ENCODE assay signal across 8 mouse cellular contexts in genomic region chr12:65172021-65172951, GRCm38 (mm10). TPM values are rescaled to one million over a fixed set of nuclear protein-coding genes. Genes with fewer than 3 reads are reported as not detected.
DNase-seq lines count a peak whose midpoint lies in the region; ATAC-seq and TF ChIP-seq lines count a peak whose summit lies in the region.

Mis18bp1 (minus strand) TSS chr12:65172604.

- H3K36me3 ChIP-seq in C2C12 (ENCODE audit: control insufficient read depth, insufficient read depth) = no peaks in the 10 kb centered on the region
- peaks cover 22% of the 10 kb centered on the region for H3K36me3 ChIP-seq in erythroblast, embryonic 14.5 days (ENCODE audit: control insufficient read depth)
- no peaks in the 10 kb centered on the region for H3K36me3 ChIP-seq in heart, embryonic 11.5 days (ENCODE audit: control insufficient read depth, insufficient read depth, low read length)
- 0 out of 2 replicates have a peak, but pooled peaks cover 4% of the 10 kb centered on the region for H3K36me3 ChIP-seq in kidney, embryonic 16.5 days (ENCODE audit: insufficient read depth, low read length)
- no peaks in the 10 kb centered on the region for H3K36me3 ChIP-seq in liver, adult 2 months (ENCODE audit: control insufficient read depth, insufficient read depth, low read length)
- no peaks in the 10 kb centered on the region for H3K36me3 ChIP-seq in myocyte (ENCODE audit: control insufficient read depth, insufficient read depth)
- H3K36me3 ChIP-seq in splenic B cell, adult 2 months (ENCODE audit: control insufficient read depth, insufficient read depth, low read length, poor library complexity, severe bottlenecking) = no peaks in the 10 kb centered on the region

- H3ac ChIP-seq in C2C12 (ENCODE audit: control insufficient read depth, insufficient read length, low read depth) (peak within 1 kb of the TSS; percentile 79), myocyte (ENCODE audit: control insufficient read depth, insufficient read length) (peak within 1 kb of the TSS; percentile 65)

- H3K9ac ChIP-seq in heart, embryonic 11.5 days (ENCODE audit: low read depth, low read length) = peak within 1 kb of the TSS; percentile 89
- peak within 1 kb of the TSS; percentile 83 for H3K9ac ChIP-seq in kidney, embryonic 16.5 days (replicated peaks; ENCODE audit: low read length)
- peak within 1 kb of the TSS; percentile 89 for H3K9ac ChIP-seq in liver, adult 2 months (ENCODE audit: low read depth, low read length)

- no peaks in the 10 kb centered on the region for H3K9me3 ChIP-seq in erythroblast, embryonic 14.5 days (ENCODE audit: control insufficient read depth, low read length)
- no peaks in the 10 kb centered on the region for H3K9me3 ChIP-seq in heart, embryonic 11.5 days (replicated peaks; ENCODE audit: control insufficient read depth, low read length)
- H3K9me3 ChIP-seq in kidney, embryonic 16.5 days (ENCODE audit: low read length) = no peaks in the 10 kb centered on the region

- H3K4me2 ChIP-seq in heart, embryonic 11.5 days = peak within 1 kb of the TSS; percentile 65
- H3K4me2 ChIP-seq in kidney, embryonic 16.5 days (replicated peaks; ENCODE audit: low read depth, low read length) = peak within 1 kb of the TSS; percentile 56
- peak within 1 kb of the TSS; percentile 68 for H3K4me2 ChIP-seq in myocyte (ENCODE audit: low read depth)

- H3K79me2 ChIP-seq in C2C12 (ENCODE audit: control insufficient read depth, insufficient read depth) (peaks cover 51% of the 10 kb centered on the region), myocyte (ENCODE audit: control insufficient read depth, insufficient read depth) (peaks cover 48% of the 10 kb centered on the region)
- peaks cover 3% of the 10 kb centered on the region; the same call in 1 of the 2 replicates for H3K79me2 ChIP-seq in liver, adult 2 months (ENCODE audit: control insufficient read depth, insufficient read depth, low read length)

- H3K27me3 ChIP-seq in C2C12 (ENCODE audit: control insufficient read depth, insufficient read depth, insufficient read length) = no peaks in the 10 kb centered on the region
- H3K27me3 ChIP-seq in erythroblast, embryonic 14.5 days (ENCODE audit: control insufficient read depth) = no peaks in the 10 kb centered on the region
- H3K27me3 ChIP-seq in heart, embryonic 11.5 days (ENCODE audit: control insufficient read depth, insufficient read depth, low read length) = no peaks in the 10 kb centered on the region
- H3K27me3 ChIP-seq in kidney, embryonic 16.5 days (ENCODE audit: insufficient read depth, low read length) = no peaks in the 10 kb centered on the region
- no peaks in the 10 kb centered on the region for H3K27me3 ChIP-seq in liver, adult 2 months (ENCODE audit: control insufficient read depth, insufficient read depth, low read length)
- H3K27me3 ChIP-seq in myocyte (ENCODE audit: control insufficient read depth, insufficient read depth, insufficient read length) = no peaks in the 10 kb centered on the region
- no peaks in the 10 kb centered on the region for H3K27me3 ChIP-seq in splenic B cell, adult 2 months (ENCODE audit: control insufficient read depth, insufficient read depth, low read length, poor library complexity, severe bottlenecking)

- peaks cover 48% of the 10 kb centered on the region for H3K79me3 ChIP-seq in C2C12 (ENCODE audit: low read depth)

- H3K4me1 ChIP-seq in erythroblast, embryonic 14.5 days (ENCODE audit: control insufficient read depth) = peaks cover 31% of the 10 kb centered on the region
- peaks cover 6% of the 10 kb centered on the region; the same call in 1 of the 2 replicates for H3K4me1 ChIP-seq in heart, embryonic 11.5 days (ENCODE audit: control insufficient read depth, insufficient read depth, low read length)
- H3K4me1 ChIP-seq in kidney, embryonic 16.5 days (ENCODE audit: insufficient read depth, low read length) = peaks cover 13% of the 10 kb centered on the region
- peaks cover 2% of the 10 kb centered on the region; the same call in 1 of the 2 replicates for H3K4me1 ChIP-seq in liver, adult 2 months (ENCODE audit: control insufficient read depth, insufficient read depth, low read length)

- TF ChIP-seq CTCF in C2C12 (IDR thresholded peaks at IDR 0.05; ENCODE audit: control insufficient read depth, insufficient read depth, insufficient read length) = no peak
- no peak for TF ChIP-seq CTCF in brain, embryonic 14.5 days (IDR thresholded peaks at IDR 0.05; ENCODE audit: borderline replicate concordance, extremely low read depth, insufficient read depth, insufficient read length)
- TF ChIP-seq CTCF in liver, adult 2 months (IDR thresholded peaks at IDR 0.05; ENCODE audit: low read depth, low read length) = no peak

- H3K4me3 ChIP-seq in C2C12 (ENCODE audit: insufficient read depth, poor library complexity, severe bottlenecking) (peak within 1 kb of the TSS; percentile 71), myocyte (peak within 1 kb of the TSS; percentile 56)
- peak within 1 kb of the TSS; percentile 88 for H3K4me3 ChIP-seq in erythroblast, embryonic 14.5 days (replicated peaks)
- H3K4me3 ChIP-seq in heart, embryonic 11.5 days (ENCODE audit: low read depth, low read length) = peak within 1 kb of the TSS; percentile 92
- H3K4me3 ChIP-seq in kidney, embryonic 16.5 days (ENCODE audit: low read length) = peak within 1 kb of the TSS; percentile 76
- H3K4me3 ChIP-seq in liver, adult 2 months (ENCODE audit: insufficient read depth, low read depth, low read length) = peak within 1 kb of the TSS; percentile 95

- TF ChIP-seq POLR2A in brain, embryonic 14.5 days (IDR thresholded peaks at IDR 0.05; ENCODE audit: borderline replicate concordance, extremely low read depth, insufficient read depth, insufficient read length, poor library complexity, severe bottlenecking) = no peak; the same call in 1 of the 2 replicates
- TF ChIP-seq POLR2A in liver, adult 2 months (IDR thresholded peaks at IDR 0.05; ENCODE audit: extremely low read depth, insufficient read depth, low read length) = no peak
- peak; percentile 61 for TF ChIP-seq POLR2A in myocyte (IDR thresholded peaks at IDR 0.05; ENCODE audit: insufficient read length, low read depth)

- WGBS in heart, embryonic 11.5 days (ENCODE audit: insufficient replicate concordance) = under 1% methylated on average over 70 of the region's 70 CpGs
- under 1% methylated on average over 70 of the region's 70 CpGs for WGBS in kidney, embryonic 16.5 days
- WGBS in liver, adult 2 months = under 1% methylated on average over 70 of the region's 70 CpGs

- ATAC-seq in heart, embryonic 11.5 days (replicated peaks; ENCODE audit: insufficient number of reproducible peaks, low FRiP score, low TSS enrichment) = peak; percentile 98
- peak; percentile 99 for ATAC-seq in kidney, embryonic 16.5 days (ENCODE audit: low FRiP score, low TSS enrichment)

- peak within 1 kb of the TSS; percentile 91 for H3K27ac ChIP-seq in heart, embryonic 11.5 days (ENCODE audit: low read depth, low read length)
- H3K27ac ChIP-seq in kidney, embryonic 16.5 days (ENCODE audit: low read length) = peak within 1 kb of the TSS; percentile 98
- H3K27ac ChIP-seq in liver, adult 2 months (replicated peaks; ENCODE audit: insufficient read depth, low read depth, low read length) = peak within 1 kb of the TSS; percentile 98

- peak; percentile 99 for DNase-seq in brain, embryonic 14.5 days (ENCODE audit: low read depth)
- peak; percentile 82 for DNase-seq in liver, adult 2 months (ENCODE audit: extremely low read depth, low read depth, low spot score)
- DNase-seq in splenic B cell, adult 2 months (ENCODE audit: low read depth, low spot score) = peak; percentile 97

TF ChIP-seq in C2C12, 6 proteins besides CTCF, POLR2A, EP300 and RAD21:
- TF ChIP-seq MAX (IDR thresholded peaks at IDR 0.05) = peak; percentile 54
- peak; percentile 89 for TF ChIP-seq CEBPB (IDR thresholded peaks at IDR 0.05; ENCODE audit: low read depth)
- no peak for TF ChIP-seq FOSL1 (IDR thresholded peaks at IDR 0.05; ENCODE audit: insufficient read depth, low read length, poor library complexity, severe bottlenecking)
- TF ChIP-seq MYOG (IDR thresholded peaks at IDR 0.05; ENCODE audit: control insufficient read depth, extremely low read depth, insufficient read length) = no peak
- TF ChIP-seq MYOD1 (IDR thresholded peaks at IDR 0.05; ENCODE audit: control insufficient read depth, insufficient read length, low read depth) = no peak
- TF ChIP-seq USF1 (IDR thresholded peaks at IDR 0.05; ENCODE audit: low read depth) = no peak

TF ChIP-seq in myocyte, 11 proteins besides CTCF, POLR2A, EP300 and RAD21:
- TF ChIP-seq MAX (IDR thresholded peaks at IDR 0.05; ENCODE audit: low read depth) = peak; percentile 1
- TF ChIP-seq POLR2AphosphoS2 (IDR thresholded peaks at IDR 0.05; ENCODE audit: insufficient read length, low read depth) = peak; percentile 33
- no peak for TF ChIP-seq SRF (IDR thresholded peaks at IDR 0.05; ENCODE audit: control insufficient read depth, insufficient read length, low read depth)
- peak; percentile 83 for TF ChIP-seq CEBPB (IDR thresholded peaks at IDR 0.05; ENCODE audit: insufficient read depth, poor library complexity, severe bottlenecking)
- TF ChIP-seq TCF3 (IDR thresholded peaks at IDR 0.05; ENCODE audit: insufficient read length, low read depth) = no peak
- TF ChIP-seq E2F4 (IDR thresholded peaks at IDR 0.05; ENCODE audit: insufficient read depth) = peak; percentile 95

RNA-seq across cellular contexts. Expression of gene Mis18bp1, which starts in this region (rescaled TPM):
- polyA plus RNA-seq in C2C12 (2012; fragmentation: generic; extraction: Trizol) = 3.7 TPM
- polyA plus RNA-seq in brain, embryonic 14.5 days (2012; rRNA removed) = 8.7 and 14.3 TPM in 2 replicates
- polyA plus RNA-seq in erythroblast, embryonic 14.5 days (2012) = 0.63 and 0.69 TPM in 2 replicates
- polyA plus RNA-seq in heart, embryonic 11.5 days (2014; fragmentation: Nextera tagmentation; extraction: Ambion mirVana) = 37.2 and 42.7 TPM in 2 replicates
- 56.5 and 57.9 TPM in 2 replicates for polyA plus RNA-seq in kidney, embryonic 16.5 days (2015; fragmentation: Nextera tagmentation; extraction: Ambion mirVana)
- 0.47 and 0.74 TPM in 2 replicates for total RNA-seq in liver, adult 2 months (2014; rRNA removed)
- 0.04 TPM in 1 of 2 replicates, not detected in the other for polyA plus RNA-seq in liver, adult 2 months (2012; rRNA removed)
- polyA plus RNA-seq in myocyte (2012; fragmentation: generic; extraction: Trizol) = 1.9 TPM

Comparison
In these comparisons a context has a peak if more than half of its experiments do, and no peak if none do; other contexts are left out.
1. Peak in every context shown above with its lines: DNase-seq, ATAC-seq, H3K4me3 ChIP-seq and H3K27ac ChIP-seq.
2. Peak in DNase-seq, H3K4me3 ChIP-seq, H3K27ac ChIP-seq and H3K9ac ChIP-seq in liver, adult 2 months; RNA of the gene not detected or under 1 TPM.